Mouse (Mus musculus): ENCODE results near the gene Runx1. TPM values are rescaled to one million over a fixed set of nuclear protein-coding genes. Genes with fewer than 3 reads are reported as not detected.

Gene Runx1
- polyA plus RNA-seq, 1 experiment from 2014 or later, result 3.0 TPM

GRCm38 (mm10) chr16:92824003-92824722, 1.8 kb downstream of the Runx1 start:
- Histone ChIP-seq H3K4me3 (no peak overlapping the region), H3K27ac (replicated peaks) (no peak overlapping the region), H3K9me3 (no peaks in the 10 kb centered on the region), H3K27me3 (replicated peaks; ENCODE audit: low read depth, poor library complexity, severe bottlenecking) (peaks cover 16% of the 10 kb centered on the region; the same call in 1 of the 2 replicates), H3K4me1 (peaks cover 27% of the 10 kb centered on the region), H3K36me3 (replicated peaks) (no peaks in the 10 kb centered on the region)
- 90% methylated on average over 6 of the region's 6 CpGs for WGBS
- no peak for DNase-seq (ENCODE audit: low spot score)

GRCm38 (mm10) chr16:92823381-92823862, 2.5 kb downstream of the Runx1 start:
- no peak for DNase-seq (ENCODE audit: low spot score)
- 49% methylated on average over 5 of the region's 5 CpGs for WGBS
- Histone ChIP-seq H3K27me3 (replicated peaks; ENCODE audit: low read depth, poor library complexity, severe bottlenecking) (peaks cover 11% of the 10 kb centered on the region; the same call in 1 of the 2 replicates), H3K9me3 (no peaks in the 10 kb centered on the region), H3K36me3 (replicated peaks) (no peaks in the 10 kb centered on the region), H3K4me3 (no peak overlapping the region), H3K27ac (replicated peaks) (no peak overlapping the region), H3K4me1 (peaks cover 27% of the 10 kb centered on the region)

- no peak for DNase-seq (ENCODE audit: low spot score)
- Histone ChIP-seq H3K27ac (replicated peaks) (peak overlapping the region; percentile 51; the same call in 1 of the 2 replicates), H3K36me3 (replicated peaks) (no peaks in the 10 kb centered on the region), H3K4me3 (no peak overlapping the region), H3K4me1 (peaks cover 21% of the 10 kb centered on the region), H3K9me3 (no peaks in the 10 kb centered on the region), H3K27me3 (replicated peaks; ENCODE audit: low read depth, poor library complexity, severe bottlenecking) (peaks cover 13% of the 10 kb centered on the region; the same call in 1 of the 2 replicates)
- WGBS, result 81% methylated on average over 12 of the region's 12 CpGs
These were observed 3.3 kb downstream of the Runx1 start for GRCm38 (mm10) chr16:92822676-92823075.

- H3K27me3 ChIP-seq (replicated peaks; ENCODE audit: low read depth, poor library complexity, severe bottlenecking), result peaks cover 17% of the 10 kb centered on the region; the same call in 1 of the 2 replicates
- H3K9me3 ChIP-seq, result no peaks in the 10 kb centered on the region
- peak overlapping the region; percentile 51; the same call in 1 of the 2 replicates for H3K27ac ChIP-seq (replicated peaks)
- H3K4me3 ChIP-seq, result no peak overlapping the region
- no peaks in the 10 kb centered on the region for H3K36me3 ChIP-seq (replicated peaks)
- WGBS, result 71% methylated on average over 14 of the region's 14 CpGs
- DNase-seq (ENCODE audit: low spot score), result no peak
- peaks cover 19% of the 10 kb centered on the region for H3K4me1 ChIP-seq
These were observed 3.9 kb downstream of the Runx1 start for GRCm38 (mm10) chr16:92821938-92822629.

- Histone ChIP-seq H3K36me3 (replicated peaks) (no peaks in the 10 kb centered on the region), H3K9me3 (no peaks in the 10 kb centered on the region), H3K4me1 (peaks cover 19% of the 10 kb centered on the region), H3K27me3 (replicated peaks; ENCODE audit: low read depth, poor library complexity, severe bottlenecking) (peaks cover 17% of the 10 kb centered on the region; the same call in 1 of the 2 replicates), H3K4me3 (no peak overlapping the region), H3K27ac (replicated peaks) (no peak overlapping the region)
- DNase-seq (ENCODE audit: low spot score), result no peak
- WGBS, result 80% methylated on average over 5 of the region's 5 CpGs
These were observed 4.4 kb downstream of the Runx1 start for GRCm38 (mm10) chr16:92821596-92821937.

- no peak for DNase-seq (ENCODE audit: low spot score)
- H3K27ac ChIP-seq (replicated peaks), result no peak overlapping the region
- 85% methylated on average over 6 of the region's 6 CpGs for WGBS
- no peak overlapping the region for H3K4me3 ChIP-seq
- H3K36me3 ChIP-seq (replicated peaks), result no peaks in the 10 kb centered on the region
- H3K9me3 ChIP-seq, result no peaks in the 10 kb centered on the region
- H3K27me3 ChIP-seq (replicated peaks; ENCODE audit: low read depth, poor library complexity, severe bottlenecking), result peaks cover 17% of the 10 kb centered on the region; the same call in 1 of the 2 replicates
- H3K4me1 ChIP-seq, result peaks cover 16% of the 10 kb centered on the region
These were observed 5.5 kb downstream of the Runx1 start for GRCm38 (mm10) chr16:92820451-92820850.

- Histone ChIP-seq H3K9me3 (no peaks in the 10 kb centered on the region), H3K36me3 (replicated peaks) (no peaks in the 10 kb centered on the region)
- 86% methylated on average over 8 of the region's 8 CpGs for WGBS
These were observed 7.3 kb downstream of the Runx1 start for GRCm38 (mm10) chr16:92818480-92819269.

GRCm38 (mm10) chr16:92816092-92816491, 9.9 kb downstream of the Runx1 start:
- H3K27me3 ChIP-seq (replicated peaks; ENCODE audit: low read depth, poor library complexity, severe bottlenecking), result peaks cover 12% of the 10 kb centered on the region; the same call in 1 of the 2 replicates
- H3K27ac ChIP-seq (replicated peaks), result no peak overlapping the region
- no peaks in the 10 kb centered on the region for H3K9me3 ChIP-seq
- DNase-seq (ENCODE audit: low spot score), result no peak
- H3K4me3 ChIP-seq, result no peak overlapping the region
- H3K36me3 ChIP-seq (replicated peaks), result no peaks in the 10 kb centered on the region
- WGBS, result 89% methylated on average over 7 of the region's 7 CpGs
- peaks cover 5% of the 10 kb centered on the region for H3K4me1 ChIP-seq

More at GRCm38 (mm10) chr16:92818480-92819269, 7.3 kb downstream of the Runx1 start:
- DNase-seq (ENCODE audit: low spot score), result no peak
- no peak overlapping the region for H3K4me3 ChIP-seq
- H3K27me3 ChIP-seq (replicated peaks; ENCODE audit: low read depth, poor library complexity, severe bottlenecking), result peaks cover 17% of the 10 kb centered on the region; the same call in 1 of the 2 replicates
- no peak overlapping the region for H3K27ac ChIP-seq (replicated peaks)
- peaks cover 16% of the 10 kb centered on the region for H3K4me1 ChIP-seq

- Histone ChIP-seq H3K36me3 (replicated peaks) (no peaks in the 10 kb centered on the region), H3K9me3 (no peaks in the 10 kb centered on the region), H3K4me3 (no peak overlapping the region), H3K27ac (replicated peaks) (no peak overlapping the region), H3K4me1 (peaks cover 5% of the 10 kb centered on the region), H3K27me3 (replicated peaks; ENCODE audit: low read depth, poor library complexity, severe bottlenecking) (peaks cover 9% of the 10 kb centered on the region; the same call in 1 of the 2 replicates)
- 79% methylated on average over 2 of the region's 2 CpGs for WGBS
- DNase-seq (ENCODE audit: low spot score), result no peak
These were observed 10.8 kb downstream of the Runx1 start for GRCm38 (mm10) chr16:92815195-92815527.

- Histone ChIP-seq H3K4me1 (peaks cover 5% of the 10 kb centered on the region), H3K4me3 (no peak overlapping the region), H3K9me3 (no peaks in the 10 kb centered on the region), H3K27ac (replicated peaks) (no peak overlapping the region), H3K27me3 (replicated peaks; ENCODE audit: low read depth, poor library complexity, severe bottlenecking) (0 out of 2 replicates have a peak, but pooled peaks cover 5% of the 10 kb centered on the region), H3K36me3 (replicated peaks) (no peaks in the 10 kb centered on the region)
- WGBS, result 71% methylated on average over 5 of the region's 5 CpGs
- no peak for DNase-seq (ENCODE audit: low spot score)
These were observed 11.4 kb downstream of the Runx1 start for GRCm38 (mm10) chr16:92814366-92815194.

GRCm38 (mm10) chr16:92812405-92812804, 13.5 kb downstream of the Runx1 start:
- Histone ChIP-seq H3K4me1 (peaks cover 5% of the 10 kb centered on the region), H3K27ac (replicated peaks) (no peak overlapping the region), H3K9me3 (no peaks in the 10 kb centered on the region), H3K27me3 (replicated peaks; ENCODE audit: low read depth, poor library complexity, severe bottlenecking) (0 out of 2 replicates have a peak, but pooled peaks cover 1% of the 10 kb centered on the region), H3K4me3 (no peak overlapping the region), H3K36me3 (replicated peaks) (no peaks in the 10 kb centered on the region)
- DNase-seq (ENCODE audit: low spot score), result no peak
- 67% methylated on average over 3 of the region's 3 CpGs for WGBS
